Mouse (Mus musculus) kidney, postnatal 36 days (tissue): ENCODE data around the gene Rbbp4.
"Not testable (repeated sequence)": the region's sequence is repeated elsewhere in the genome, so short reads cannot be mapped to it uniquely, and the experiment has no call there.

Source experiments
- DNase-seq, 2 experiments: peaks; one replicate each; pipeline ENCODE4 v3.0.0; 2021 to 2022; ENCODE audit warnings: mixed read lengths in 2 of 2

Gene Rbbp4

GRCm38 (mm10) chr4:129335216-129336074 is at the start of gene Rbbp4, which contains the start of gene Zbtb8os:
Gene Rbbp4 (minus strand): TSS chr4:129335370.
Gene Zbtb8os (plus strand): TSS chr4:129335695.
- DNase-seq, result peak; percentile 98 to 99

- DNase-seq, result peak; percentile 37 to 60
Measured at GRCm38 (mm10) chr4:129384440-129384839, 49.3 kb upstream of the Rbbp4 start.

GRCm38 (mm10) chr4:129383586-129383985 is 48.4 kb upstream of the Rbbp4 start:
- no peak for DNase-seq

GRCm38 (mm10) chr4:129382488-129382887 is 47.3 kb upstream of the Rbbp4 start:
- DNase-seq, result peak; percentile 23 to 51

- no peak for DNase-seq
Measured at GRCm38 (mm10) chr4:129382029-129382428, 46.9 kb upstream of the Rbbp4 start.

GRCm38 (mm10) chr4:129381148-129381547 is 46.0 kb upstream of the Rbbp4 start:
- no peak for DNase-seq

- no peak for DNase-seq
Measured at GRCm38 (mm10) chr4:129379805-129380204, 44.6 kb upstream of the Rbbp4 start.

- peak; percentile 42 to 65 for DNase-seq
Measured at GRCm38 (mm10) chr4:129377601-129378390, 42.6 kb upstream of the Rbbp4 start, which contains the start of gene Zbtb8a. Gene Zbtb8a (minus strand): TSS chr4:129378116.

- peak; percentile 36 to 75 for DNase-seq
Measured at GRCm38 (mm10) chr4:129376961-129377545, 41.9 kb upstream of the Rbbp4 start.

GRCm38 (mm10) chr4:129375821-129376220 is 40.7 kb upstream of the Rbbp4 start:
- DNase-seq, result no peak

GRCm38 (mm10) chr4:129375000-129375399 is 39.8 kb upstream of the Rbbp4 start:
- DNase-seq, result no peak

- DNase-seq, result no peak
Measured at GRCm38 (mm10) chr4:129374219-129374755, 39.1 kb upstream of the Rbbp4 start.

GRCm38 (mm10) chr4:129373202-129373976 is 38.2 kb upstream of the Rbbp4 start:
- DNase-seq, result no peak

- DNase-seq, result no peak
Measured at GRCm38 (mm10) chr4:129371391-129371790, 36.2 kb upstream of the Rbbp4 start.

- no peak for DNase-seq
Measured at GRCm38 (mm10) chr4:129365224-129365623, 30.1 kb upstream of the Rbbp4 start.

GRCm38 (mm10) chr4:129364379-129364778 is 29.2 kb upstream of the Rbbp4 start:
- DNase-seq, result no peak

GRCm38 (mm10) chr4:129363463-129363862 is 28.3 kb upstream of the Rbbp4 start:
- DNase-seq, result no peak

GRCm38 (mm10) chr4:129362771-129363170 is 27.6 kb upstream of the Rbbp4 start:
- no peak for DNase-seq

GRCm38 (mm10) chr4:129362238-129362637 is 27.1 kb upstream of the Rbbp4 start:
- not testable (repeated sequence) for DNase-seq

- no peak for DNase-seq
Measured at GRCm38 (mm10) chr4:129357613-129358163, 22.5 kb upstream of the Rbbp4 start.

GRCm38 (mm10) chr4:129354236-129354635 is 19.1 kb upstream of the Rbbp4 start:
- peak in 1 of 2 experiments; percentile 36 for DNase-seq

GRCm38 (mm10) chr4:129353176-129353575 is 18.0 kb upstream of the Rbbp4 start:
- DNase-seq, result no peak
